Mouse (Mus musculus) E14TG2a.4 (cell line): ENCODE data around the gene Kcnd3.

Experiments used
- CTCF ChIP-seq: conservative IDR thresholded peaks from 2 replicates; pipeline ENCODE4 v1.5.1; 2014; ENCODE audit warnings: low read length
- POU5F1 ChIP-seq: IDR thresholded peaks from 2 replicates; pipeline ENCODE4 v1.6.1; 2014; ENCODE audit warnings: low read length, borderline replicate concordance

DNA sequence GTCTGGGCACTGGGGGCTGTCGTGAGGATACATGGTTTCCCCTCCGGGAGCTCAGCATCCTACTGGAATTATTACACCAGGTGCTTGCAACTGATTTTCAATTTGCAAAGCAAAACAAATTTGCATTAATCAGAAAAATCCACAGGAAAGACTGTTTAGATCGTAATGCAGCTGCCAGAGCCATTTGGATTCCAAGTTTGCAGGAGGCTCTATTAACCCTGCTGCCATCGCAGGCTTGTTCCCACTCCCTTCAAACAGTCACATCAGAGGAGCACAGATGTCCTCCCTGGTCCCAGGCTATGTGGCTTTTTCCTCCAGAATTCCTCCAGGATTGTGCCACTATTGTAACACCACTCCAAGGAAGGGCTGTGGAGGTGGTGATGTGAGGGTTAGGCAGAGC is 54.5 kb downstream of the Kcnd3 start:
- TF ChIP-seq CTCF = no peak
- TF ChIP-seq POU5F1 = no peak
